Mouse (Mus musculus): ENCODE results near the gene Yju2. TPM values are rescaled to one million over a fixed set of nuclear protein-coding genes. Genes with fewer than 3 reads are reported as not detected.

Yju2 gene
- polyA plus RNA-seq, 1 experiment from 2014 or later = 21.7 TPM

- Histone ChIP-seq H3K9me3 (no peaks in the 10 kb centered on the region), H3K27ac (no peak within 1 kb of the TSS), H3K27me3 (peaks cover 26% of the 10 kb centered on the region), H3K9ac (no peak within 1 kb of the TSS), H3K4me2 (no peak within 1 kb of the TSS), H3K4me3 (no peak within 1 kb of the TSS), H3K36me3 (no peaks in the 10 kb centered on the region), H3K4me1 (peaks cover 12% of the 10 kb centered on the region)
- no peak for ATAC-seq (ENCODE audit: insufficient number of reproducible peaks, low FRiP score, low TSS enrichment, low read depth)
- WGBS = 70% methylated on average over 6 of the region's 6 CpGs
Observed at GRCm38 (mm10) chr17:55952447-55953027, 6.4 kb upstream of the Yju2 start, which contains the start of gene Ebi3. Gene Ebi3, plus strand, starts transcription at chr17:55952640.

DNA sequence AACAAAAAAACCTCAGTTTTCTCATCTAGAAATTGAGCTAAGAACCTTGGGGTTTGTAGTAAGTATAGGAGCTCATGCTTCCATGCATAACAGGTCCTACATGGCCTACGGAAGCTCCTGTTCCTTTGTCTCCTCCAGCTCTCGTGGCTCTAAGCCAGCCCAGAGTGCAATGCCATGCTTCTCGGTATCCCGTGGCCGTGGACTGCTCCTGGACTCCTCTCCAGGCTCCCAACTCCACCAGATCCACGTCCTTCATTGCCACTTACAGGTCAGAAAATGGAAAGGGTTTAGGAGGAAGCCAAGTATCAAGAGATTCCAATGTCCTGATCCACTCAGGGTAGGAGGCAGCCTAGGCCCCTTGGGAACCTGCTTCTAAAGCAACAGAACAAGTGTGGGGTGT, 5.1 kb upstream of the Yju2 start:
- Histone ChIP-seq H3K27me3 (peaks cover 26% of the 10 kb centered on the region), H3K9ac (no peak overlapping the region), H3K4me3 (no peak overlapping the region), H3K27ac (no peak overlapping the region), H3K36me3 (no peaks in the 10 kb centered on the region), H3K4me1 (peaks cover 20% of the 10 kb centered on the region), H3K4me2 (no peak overlapping the region), H3K9me3 (no peaks in the 10 kb centered on the region)
- no peak for ATAC-seq (ENCODE audit: insufficient number of reproducible peaks, low FRiP score, low TSS enrichment, low read depth)
- 73% methylated on average over 6 of the region's 6 CpGs for WGBS

DNA sequence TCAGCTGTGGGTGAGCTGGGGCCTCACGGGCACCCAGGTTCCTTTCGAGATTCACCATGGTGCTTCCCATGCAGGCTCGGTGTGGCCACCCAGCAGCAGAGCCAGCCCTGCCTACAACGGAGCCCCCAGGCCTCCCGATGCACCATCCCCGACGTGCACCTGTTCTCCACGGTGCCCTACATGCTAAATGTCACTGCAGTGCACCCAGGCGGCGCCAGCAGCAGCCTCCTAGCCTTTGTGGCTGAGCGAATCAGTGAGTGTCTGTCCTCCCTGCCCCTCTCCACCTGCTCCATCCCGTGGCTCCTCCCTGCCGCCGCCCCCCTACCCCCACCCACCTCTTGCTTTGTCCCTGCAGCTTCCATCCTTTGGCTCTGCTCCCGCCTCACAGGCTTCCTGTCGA, 4.7 kb upstream of the Yju2 start:
- H3K27ac ChIP-seq = no peak overlapping the region
- no peaks in the 10 kb centered on the region for H3K36me3 ChIP-seq
- WGBS = 37% methylated on average over 16 of the region's 16 CpGs
- H3K4me3 ChIP-seq = no peak overlapping the region
- no peak for ATAC-seq (ENCODE audit: insufficient number of reproducible peaks, low FRiP score, low TSS enrichment, low read depth)
- no peak overlapping the region for H3K9ac ChIP-seq
- H3K4me1 ChIP-seq = peaks cover 20% of the 10 kb centered on the region
- peaks cover 26% of the 10 kb centered on the region for H3K27me3 ChIP-seq
- H3K4me2 ChIP-seq = no peak overlapping the region
- H3K9me3 ChIP-seq = no peaks in the 10 kb centered on the region

DNA sequence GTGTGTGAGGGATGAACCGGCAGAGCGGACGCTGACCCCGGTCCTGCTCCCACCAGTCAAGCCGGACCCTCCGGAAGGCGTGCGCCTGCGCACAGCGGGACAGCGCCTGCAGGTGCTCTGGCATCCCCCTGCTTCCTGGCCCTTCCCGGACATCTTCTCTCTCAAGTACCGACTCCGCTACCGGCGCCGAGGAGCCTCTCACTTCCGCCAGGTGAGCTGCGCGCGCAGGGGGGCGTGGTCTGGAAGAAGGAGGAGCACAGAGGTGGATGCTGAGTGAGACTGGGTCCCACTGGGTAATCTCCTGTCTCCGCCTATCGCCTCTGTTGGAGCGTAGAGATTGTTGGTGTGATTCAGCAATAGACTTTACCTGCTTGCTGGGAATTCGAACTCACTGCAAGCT, 2.8 kb upstream of the Yju2 start:
- peak overlapping the region; percentile 76 for H3K4me2 ChIP-seq
- peaks cover 27% of the 10 kb centered on the region for H3K4me1 ChIP-seq
- H3K36me3 ChIP-seq = peaks cover 4% of the 10 kb centered on the region
- H3K9me3 ChIP-seq = no peaks in the 10 kb centered on the region
- ATAC-seq (ENCODE audit: insufficient number of reproducible peaks, low FRiP score, low TSS enrichment, low read depth) = no peak
- 0 out of 2 replicates have a peak overlapping the region, but pooled peaks have one; percentile 33 for H3K9ac ChIP-seq
- 2% methylated on average over 26 of the region's 26 CpGs for WGBS
- H3K27ac ChIP-seq = no peak overlapping the region
- H3K4me3 ChIP-seq = peak overlapping the region; percentile 47
- peaks cover 19% of the 10 kb centered on the region for H3K27me3 ChIP-seq

GRCm38 (mm10) chr17:55956591-55956990, 2.3 kb upstream of the Yju2 start:
- Histone ChIP-seq H3K4me1 (peaks cover 27% of the 10 kb centered on the region), H3K9ac (no peak overlapping the region)
- ATAC-seq (ENCODE audit: insufficient number of reproducible peaks, low FRiP score, low TSS enrichment, low read depth) = no peak

DNA sequence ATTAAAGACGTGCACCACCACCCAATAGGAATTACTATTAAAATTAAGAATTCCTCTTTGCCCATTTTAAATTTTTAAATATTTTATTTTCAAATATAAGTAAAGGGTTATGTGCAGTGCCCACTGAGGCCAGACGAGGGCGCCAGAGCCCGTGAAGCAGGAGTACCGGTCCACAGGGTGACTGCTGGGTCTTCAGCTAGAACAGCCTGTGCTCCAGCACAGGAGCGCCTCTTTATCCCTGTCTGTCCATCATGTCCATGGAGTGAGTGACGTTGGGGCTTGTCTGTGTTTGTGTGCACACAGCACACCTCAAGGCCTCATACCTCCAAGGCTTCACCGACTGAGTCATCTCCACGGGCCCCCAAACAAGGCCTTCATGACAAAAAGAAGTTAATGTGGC, 1.7 kb upstream of the Yju2 start:
- Histone ChIP-seq H3K4me2 (no peak overlapping the region), H3K36me3 (peaks cover 15% of the 10 kb centered on the region), H3K27ac (no peak overlapping the region; the same call in 1 of the 2 replicates), H3K4me1 (peaks cover 27% of the 10 kb centered on the region), H3K9ac (0 out of 2 replicates have a peak overlapping the region, but pooled peaks have one; percentile 8), H3K9me3 (no peaks in the 10 kb centered on the region), H3K27me3 (peaks cover 15% of the 10 kb centered on the region), H3K4me3 (no peak overlapping the region)
- ATAC-seq (ENCODE audit: insufficient number of reproducible peaks, low FRiP score, low TSS enrichment, low read depth) = no peak
- WGBS = 15% methylated on average over 9 of the region's 9 CpGs

More at GRCm38 (mm10) chr17:55956591-55956990, 2.3 kb upstream of the Yju2 start:
- H3K36me3 ChIP-seq = peaks cover 9% of the 10 kb centered on the region
- H3K27me3 ChIP-seq = peaks cover 15% of the 10 kb centered on the region
- peak overlapping the region; percentile 76 for H3K4me2 ChIP-seq
- no peak overlapping the region for H3K27ac ChIP-seq
- peak overlapping the region; percentile 47 for H3K4me3 ChIP-seq
- WGBS = 32% methylated on average over 6 of the region's 6 CpGs
- no peaks in the 10 kb centered on the region for H3K9me3 ChIP-seq

- Histone ChIP-seq H3K27ac (peak overlapping the region; percentile 98), H3K4me3 (peak overlapping the region; percentile 62), H3K36me3 (peaks cover 18% of the 10 kb centered on the region), H3K4me1 (peaks cover 28% of the 10 kb centered on the region), H3K27me3 (peaks cover 15% of the 10 kb centered on the region), H3K4me2 (peak overlapping the region; percentile 70), H3K9me3 (no peaks in the 10 kb centered on the region), H3K9ac (peak overlapping the region; percentile 26; the same call in 1 of the 2 replicates)
- 81% methylated on average over 13 of the region's 13 CpGs for WGBS
- no peak for ATAC-seq (ENCODE audit: insufficient number of reproducible peaks, low FRiP score, low TSS enrichment, low read depth)
Observed at GRCm38 (mm10) chr17:55957726-55958583, 944 bp upstream of the Yju2 start.

DNA sequence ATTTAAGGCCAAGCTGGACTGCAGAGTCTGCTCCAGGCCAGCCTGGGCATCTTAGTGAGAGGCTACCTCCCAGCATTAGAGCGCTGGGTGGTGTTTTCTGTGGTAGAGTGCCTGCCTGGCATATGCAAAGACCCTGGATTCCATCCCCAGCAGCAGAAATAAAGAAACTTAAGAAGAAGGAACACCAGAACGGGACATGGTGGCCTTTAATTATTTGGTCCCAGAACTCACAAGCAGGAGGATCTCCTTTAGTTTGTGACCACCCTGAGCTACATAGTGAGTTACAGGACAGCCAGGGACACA, 364 bp upstream of the Yju2 start:
- Histone ChIP-seq H3K36me3 (peaks cover 18% of the 10 kb centered on the region), H3K4me1 (peaks cover 32% of the 10 kb centered on the region), H3K4me3 (peak overlapping the region; percentile 62), H3K27ac (peak overlapping the region; percentile 98), H3K9ac (peak overlapping the region; percentile 26; the same call in 1 of the 2 replicates), H3K4me2 (peak overlapping the region; percentile 70), H3K9me3 (no peaks in the 10 kb centered on the region), H3K27me3 (peaks cover 15% of the 10 kb centered on the region)
- WGBS = 27% methylated on average over 2 of the region's 2 CpGs
- no peak for ATAC-seq (ENCODE audit: insufficient number of reproducible peaks, low FRiP score, low TSS enrichment, low read depth)

DNA sequence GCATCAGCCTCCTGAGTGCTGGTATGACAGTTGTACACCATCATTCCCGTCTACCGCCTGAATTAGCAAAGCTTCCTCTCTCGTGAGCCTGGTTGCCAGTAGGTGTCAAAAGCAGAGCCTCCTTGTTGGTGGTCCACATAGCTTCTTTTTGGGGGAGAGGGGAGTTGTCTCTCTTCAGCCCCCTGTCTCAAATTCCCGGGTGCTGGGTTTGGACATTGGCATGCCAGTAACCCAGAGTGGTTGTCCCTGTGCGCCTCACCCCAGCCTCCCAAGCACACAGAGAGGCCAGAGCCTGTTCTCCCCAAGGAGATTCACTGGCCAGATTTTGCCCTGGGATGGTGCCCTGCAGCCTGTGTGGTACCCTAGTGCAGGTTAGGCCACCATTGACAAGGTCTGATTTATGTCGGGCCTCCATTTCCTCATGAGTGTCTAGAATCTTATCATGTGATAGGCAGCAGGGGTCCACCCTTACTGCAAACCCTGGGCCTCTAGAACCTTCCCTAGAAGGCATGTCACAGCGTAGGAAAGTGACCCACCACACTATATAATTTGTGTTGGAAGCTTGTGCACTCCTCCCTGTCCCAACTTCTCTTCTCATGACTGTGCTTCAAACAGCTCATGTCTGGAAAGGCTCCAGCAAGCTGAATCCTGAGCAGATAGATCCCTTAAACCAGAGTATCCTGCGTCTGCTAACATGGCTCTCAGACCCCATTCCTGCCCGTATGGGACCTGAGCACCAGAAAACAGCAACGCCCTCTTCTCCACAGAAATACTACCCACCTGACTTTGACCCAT, 1.2 kb downstream of the Yju2 start:
- 70% methylated on average over 10 of the region's 10 CpGs for WGBS
- Histone ChIP-seq H3K27ac (peak overlapping the region; percentile 98), H3K4me3 (peak overlapping the region; percentile 62), H3K9ac (peak overlapping the region; percentile 39; the same call in 1 of the 2 replicates), H3K36me3 (peaks cover 33% of the 10 kb centered on the region), H3K9me3 (no peaks in the 10 kb centered on the region), H3K4me2 (peak overlapping the region; percentile 50), H3K4me1 (peaks cover 32% of the 10 kb centered on the region), H3K27me3 (peaks cover under 1% of the 10 kb centered on the region; the same call in 1 of the 2 replicates)
- no peak for ATAC-seq (ENCODE audit: insufficient number of reproducible peaks, low FRiP score, low TSS enrichment, low read depth)

- H3K27ac ChIP-seq = no peak overlapping the region
- H3K4me3 ChIP-seq = no peak overlapping the region
- peaks cover 32% of the 10 kb centered on the region for H3K4me1 ChIP-seq
- no peak overlapping the region for H3K4me2 ChIP-seq
- H3K9ac ChIP-seq = no peak overlapping the region
- no peaks in the 10 kb centered on the region for H3K27me3 ChIP-seq
- no peak for ATAC-seq (ENCODE audit: insufficient number of reproducible peaks, low FRiP score, low TSS enrichment, low read depth)
- peaks cover 38% of the 10 kb centered on the region for H3K36me3 ChIP-seq
- H3K9me3 ChIP-seq = no peaks in the 10 kb centered on the region
Observed at GRCm38 (mm10) chr17:55960791-55961190, 1.9 kb downstream of the Yju2 start.

- peaks cover 46% of the 10 kb centered on the region for H3K36me3 ChIP-seq
- no peak overlapping the region for H3K4me3 ChIP-seq
- no peak overlapping the region for H3K4me2 ChIP-seq
- ATAC-seq (ENCODE audit: insufficient number of reproducible peaks, low FRiP score, low TSS enrichment, low read depth) = no peak
- H3K4me1 ChIP-seq = peaks cover 24% of the 10 kb centered on the region
- no peaks in the 10 kb centered on the region for H3K27me3 ChIP-seq
- H3K9me3 ChIP-seq = no peaks in the 10 kb centered on the region
- WGBS = 93% methylated on average over 7 of the region's 7 CpGs
- H3K27ac ChIP-seq = no peak overlapping the region
- no peak overlapping the region for H3K9ac ChIP-seq
Observed at GRCm38 (mm10) chr17:55961631-55962030, 2.7 kb downstream of the Yju2 start.
